Mouse (Mus musculus): Measurements from ENCODE around the gene Igfbp4. TPM values are rescaled to one million over a fixed set of nuclear protein-coding genes. Genes with fewer than 3 reads are reported as not detected.

The Igfbp4 gene
- polyA plus RNA-seq, 1 experiment, result 390 TPM

DNA sequence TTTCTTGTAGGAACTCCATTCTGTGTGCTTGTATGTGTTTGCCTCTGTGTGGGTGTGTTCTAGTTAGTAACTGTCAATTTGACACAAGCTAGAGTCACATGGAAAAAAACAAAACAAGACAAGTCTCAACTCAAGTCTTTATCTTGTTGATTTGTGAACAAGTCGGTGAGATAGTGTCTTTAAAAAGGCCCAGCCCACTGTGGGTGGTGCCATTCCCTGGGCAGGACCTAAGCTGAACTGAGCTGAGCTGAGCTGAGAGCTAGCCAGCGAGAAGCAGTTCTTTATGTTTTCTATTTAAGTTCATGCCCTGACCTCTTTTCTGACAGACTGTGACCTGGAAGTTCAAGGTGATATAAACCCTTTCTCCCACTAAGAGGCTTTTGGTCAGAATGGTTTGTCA, 50.6 kb downstream of the Igfbp4 start:
- Histone ChIP-seq H3K27ac (ENCODE audit: insufficient read depth, low read depth, low read length) (no peak overlapping the region), H3K4me3 (ENCODE audit: insufficient read depth, low read length) (no peak overlapping the region), H3K4me1 (ENCODE audit: control insufficient read depth, insufficient read depth, low read length) (no peaks in the 10 kb centered on the region)
- TF ChIP-seq CTCF (IDR thresholded peaks at IDR 0.05; ENCODE audit: low read depth, low read length) (no peak), POLR2A (IDR thresholded peaks at IDR 0.05; ENCODE audit: borderline replicate concordance, low read depth, low read length) (no peak)

- H3K4me1 ChIP-seq (ENCODE audit: control insufficient read depth, insufficient read depth, low read length), result no peaks in the 10 kb centered on the region
- H3K4me3 ChIP-seq (ENCODE audit: insufficient read depth, low read length), result no peak overlapping the region
- TF ChIP-seq CTCF (IDR thresholded peaks at IDR 0.05; ENCODE audit: low read depth, low read length), result no peak
- no peak for TF ChIP-seq POLR2A (IDR thresholded peaks at IDR 0.05; ENCODE audit: borderline replicate concordance, low read depth, low read length)
- H3K27ac ChIP-seq (ENCODE audit: insufficient read depth, low read depth, low read length), result no peak overlapping the region
Observed at GRCm38 (mm10) chr11:99093740-99094139, 52.7 kb downstream of the Igfbp4 start.

- TF ChIP-seq POLR2A (IDR thresholded peaks at IDR 0.05; ENCODE audit: borderline replicate concordance, low read depth, low read length) (no peak), CTCF (IDR thresholded peaks at IDR 0.05; ENCODE audit: low read depth, low read length) (no peak)
Observed at GRCm38 (mm10) chr11:99094911-99095676, 54.0 kb downstream of the Igfbp4 start.

GRCm38 (mm10) chr11:99095759-99096158, 54.7 kb downstream of the Igfbp4 start:
- Histone ChIP-seq H3K27ac (ENCODE audit: insufficient read depth, low read depth, low read length) (no peak overlapping the region), H3K4me1 (ENCODE audit: control insufficient read depth, insufficient read depth, low read length) (no peaks in the 10 kb centered on the region), H3K4me3 (ENCODE audit: insufficient read depth, low read length) (no peak overlapping the region)
- TF ChIP-seq CTCF (IDR thresholded peaks at IDR 0.05; ENCODE audit: low read depth, low read length), result no peak
- TF ChIP-seq POLR2A (IDR thresholded peaks at IDR 0.05; ENCODE audit: borderline replicate concordance, low read depth, low read length), result no peak

More at GRCm38 (mm10) chr11:99094911-99095676, 54.0 kb downstream of the Igfbp4 start:
- H3K27ac ChIP-seq (ENCODE audit: insufficient read depth, low read depth, low read length), result no peak overlapping the region
- no peak overlapping the region for H3K4me3 ChIP-seq (ENCODE audit: insufficient read depth, low read length)
- no peaks in the 10 kb centered on the region for H3K4me1 ChIP-seq (ENCODE audit: control insufficient read depth, insufficient read depth, low read length)

GRCm38 (mm10) chr11:99096417-99096816, 55.4 kb downstream of the Igfbp4 start:
- Histone ChIP-seq H3K27ac (ENCODE audit: insufficient read depth, low read depth, low read length) (no peak overlapping the region), H3K4me3 (ENCODE audit: insufficient read depth, low read length) (no peak overlapping the region), H3K4me1 (ENCODE audit: control insufficient read depth, insufficient read depth, low read length) (no peaks in the 10 kb centered on the region)
- TF ChIP-seq CTCF (IDR thresholded peaks at IDR 0.05; ENCODE audit: low read depth, low read length) (no peak), POLR2A (IDR thresholded peaks at IDR 0.05; ENCODE audit: borderline replicate concordance, low read depth, low read length) (no peak)

GRCm38 (mm10) chr11:99096996-99097774, 56.1 kb downstream of the Igfbp4 start:
- Histone ChIP-seq H3K4me1 (ENCODE audit: control insufficient read depth, insufficient read depth, low read length) (no peaks in the 10 kb centered on the region), H3K27ac (ENCODE audit: insufficient read depth, low read depth, low read length) (no peak overlapping the region), H3K4me3 (ENCODE audit: insufficient read depth, low read length) (no peak overlapping the region)
- no peak for TF ChIP-seq POLR2A (IDR thresholded peaks at IDR 0.05; ENCODE audit: borderline replicate concordance, low read depth, low read length)
- TF ChIP-seq CTCF (IDR thresholded peaks at IDR 0.05; ENCODE audit: low read depth, low read length), result no peak

DNA sequence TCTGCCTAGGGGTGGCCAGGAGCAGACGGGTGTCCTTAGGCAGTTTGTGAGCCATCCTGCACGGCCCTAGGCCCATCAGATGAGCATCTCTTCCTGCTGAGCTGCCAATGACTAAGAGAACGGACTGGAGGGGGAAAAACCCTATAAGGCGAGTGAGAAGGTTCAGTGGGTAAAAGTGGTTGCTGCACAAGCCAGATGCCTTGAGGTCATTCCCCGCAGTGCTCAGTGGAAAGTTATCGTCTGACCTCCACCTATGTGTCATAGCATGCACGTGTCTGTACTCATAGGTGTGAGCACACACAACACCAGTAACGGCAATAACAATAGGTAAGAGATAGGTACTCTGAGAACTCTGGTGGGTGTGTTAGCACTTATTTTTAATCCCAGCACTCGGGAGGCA, 57.9 kb downstream of the Igfbp4 start:
- no peaks in the 10 kb centered on the region for H3K4me1 ChIP-seq (ENCODE audit: control insufficient read depth, insufficient read depth, low read length)
- TF ChIP-seq POLR2A (IDR thresholded peaks at IDR 0.05; ENCODE audit: borderline replicate concordance, low read depth, low read length), result no peak
- H3K4me3 ChIP-seq (ENCODE audit: insufficient read depth, low read length), result no peak overlapping the region
- H3K27ac ChIP-seq (ENCODE audit: insufficient read depth, low read depth, low read length), result no peak overlapping the region

DNA sequence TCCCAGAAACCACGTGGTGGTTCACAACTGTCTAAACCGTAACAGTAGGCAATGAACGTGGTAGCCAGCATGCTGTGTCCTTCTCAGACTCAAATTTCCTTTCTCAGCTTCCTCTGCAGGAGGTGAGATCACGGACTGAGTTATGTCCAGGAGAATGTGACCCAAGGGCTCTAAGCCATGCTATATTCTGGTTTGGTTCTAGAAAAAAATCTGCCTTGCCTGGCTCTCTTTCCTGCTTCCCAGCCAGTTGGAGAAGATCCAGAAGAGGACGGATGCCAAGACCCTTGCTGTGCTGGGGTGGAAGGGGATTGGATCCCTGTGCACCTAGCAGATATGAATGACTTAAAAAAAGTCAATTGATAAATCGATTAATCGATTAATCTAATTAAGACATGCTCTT, 58.5 kb downstream of the Igfbp4 start:
- H3K4me3 ChIP-seq (ENCODE audit: insufficient read depth, low read length), result no peak overlapping the region
- no peaks in the 10 kb centered on the region for H3K4me1 ChIP-seq (ENCODE audit: control insufficient read depth, insufficient read depth, low read length)
- H3K27ac ChIP-seq (ENCODE audit: insufficient read depth, low read depth, low read length), result no peak overlapping the region
- TF ChIP-seq CTCF (IDR thresholded peaks at IDR 0.05; ENCODE audit: low read depth, low read length), result no peak

DNA sequence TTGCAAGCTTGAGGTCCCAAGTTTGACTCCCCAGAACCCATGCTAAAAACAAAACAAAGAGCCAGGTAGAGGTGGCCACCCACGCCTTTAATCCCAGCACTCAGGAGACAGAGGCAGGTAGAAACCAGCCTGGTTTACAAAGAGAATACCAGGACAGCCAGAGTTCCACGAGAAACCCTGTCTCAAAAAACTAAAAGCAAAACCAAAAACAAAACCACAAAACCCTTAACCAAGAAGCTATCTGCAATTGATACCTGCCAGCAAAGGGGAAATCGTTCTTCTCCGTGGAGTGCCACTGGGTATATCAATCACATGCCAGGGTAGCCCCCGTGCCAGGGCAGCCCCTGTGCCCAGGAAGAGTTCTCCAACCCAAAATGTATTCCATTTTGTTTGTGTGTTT, 59.2 kb downstream of the Igfbp4 start:
- Histone ChIP-seq H3K4me1 (ENCODE audit: control insufficient read depth, insufficient read depth, low read length) (no peaks in the 10 kb centered on the region), H3K27ac (ENCODE audit: insufficient read depth, low read depth, low read length) (no peak overlapping the region), H3K4me3 (ENCODE audit: insufficient read depth, low read length) (no peak overlapping the region)
- TF ChIP-seq CTCF (IDR thresholded peaks at IDR 0.05; ENCODE audit: low read depth, low read length), result no peak
- no peak for TF ChIP-seq POLR2A (IDR thresholded peaks at IDR 0.05; ENCODE audit: borderline replicate concordance, low read depth, low read length)

GRCm38 (mm10) chr11:99101693-99102092, 60.6 kb downstream of the Igfbp4 start:
- Histone ChIP-seq H3K27ac (ENCODE audit: insufficient read depth, low read depth, low read length) (no peak overlapping the region), H3K4me1 (ENCODE audit: control insufficient read depth, insufficient read depth, low read length) (no peaks in the 10 kb centered on the region), H3K4me3 (ENCODE audit: insufficient read depth, low read length) (no peak overlapping the region)
- no peak for TF ChIP-seq CTCF (IDR thresholded peaks at IDR 0.05; ENCODE audit: low read depth, low read length)
- TF ChIP-seq POLR2A (IDR thresholded peaks at IDR 0.05; ENCODE audit: borderline replicate concordance, low read depth, low read length), result no peak
